Mouse (Mus musculus) CH12.LX (cell line): ENCODE data around the gene Tmem72. TPM values are rescaled to one million over a fixed set of nuclear protein-coding genes. Genes with fewer than 3 reads are reported as not detected.

Source experiments
- DNase-seq: peaks from one replicate; pipeline ENCODE4 v3.0.0-alpha.2; 2013; ENCODE audit errors: extremely low read depth
- H3K27ac ChIP-seq: 2 replicates; pipeline ENCODE4 v1.5.1; 2012; ENCODE audit warnings: low read depth, mild to moderate bottlenecking, control low read depth, moderate library complexity; ENCODE audit not compliant: insufficient read depth
- H3K27me3 ChIP-seq: replicated peaks from 2 replicates; pipeline ENCODE3; 2012; ENCODE audit warnings: inconsistent platforms
- H3K36me3 ChIP-seq, 2 experiments: replicated peaks in 1 of 2; 2 replicates each; pipeline versions ENCODE3 to v1.6.1; 2012; ENCODE audit warnings: inconsistent platforms in 1 of 2, low read length in 1 of 2, mild to moderate bottlenecking in 1 of 2, mixed read lengths in 1 of 2, moderate library complexity in 1 of 2; ENCODE audit not compliant: control insufficient read depth in 1 of 2, insufficient read depth in 1 of 2
- H3K4me1 ChIP-seq, 2 experiments: 2 replicates each; pipeline ENCODE4 v1.6.1; 2012; ENCODE audit warnings: inconsistent platforms in 1 of 2, moderate library complexity in 1 of 2; ENCODE audit not compliant: insufficient read depth in 2 of 2, control insufficient read depth in 1 of 2
- H3K4me2 ChIP-seq: 2 replicates; pipeline ENCODE4 v1.6.1; 2012; ENCODE audit warnings: low read depth, mild to moderate bottlenecking, control low read depth; ENCODE audit not compliant: poor library complexity, insufficient read depth, severe bottlenecking
- H3K4me3 ChIP-seq, 3 experiments: fragments of 150-350 bp in 1 of 3; sonication (generic) in 1 of 3; replicated peaks in 1 of 3; 2 replicates each; pipeline versions ENCODE3 to v1.5.1; 2011 to 2012; ENCODE audit warnings: low read depth in 2 of 3, low read length in 2 of 3, mild to moderate bottlenecking in 2 of 3, moderate library complexity in 2 of 3, control low read depth in 1 of 3, improper control_type of control experiment in 1 of 3, inconsistent platforms in 1 of 3, mixed read lengths in 1 of 3; ENCODE audit not compliant: poor library complexity in 1 of 3
- H3K79me2 ChIP-seq: replicated peaks from 2 replicates; pipeline ENCODE4 v1.6.1; 2012; ENCODE audit warnings: mild to moderate bottlenecking, moderate library complexity; ENCODE audit not compliant: control insufficient read depth, poor library complexity, insufficient read depth, severe bottlenecking; ENCODE audit errors: extremely low read depth
- H3K9ac ChIP-seq: 2 replicates; pipeline ENCODE4 v1.6.1; 2012; ENCODE audit warnings: low read depth, mild to moderate bottlenecking, control low read depth, moderate library complexity; ENCODE audit not compliant: insufficient read depth
- H3K9me3 ChIP-seq: replicated peaks from 2 replicates; pipeline ENCODE3; 2012; ENCODE audit warnings: low read length, inconsistent platforms, mixed read lengths
- BHLHE40 ChIP-seq: IDR thresholded peaks from 2 replicates; pipeline ENCODE4 v1.6.1; 2011; ENCODE audit warnings: mild to moderate bottlenecking, low read depth, low read length, improper control_type of control experiment
- CHD1 ChIP-seq: IDR thresholded peaks from 2 replicates; pipeline ENCODE4 v1.6.1; 2012; ENCODE audit warnings: low read depth, low read length, improper control_type of control experiment, inconsistent platforms
- CHD2 ChIP-seq: IDR thresholded peaks from 2 replicates; pipeline ENCODE4 v1.6.1; 2011; ENCODE audit warnings: low read length, improper control_type of control experiment
- CTCF ChIP-seq, 2 experiments: IDR thresholded peaks in 1 of 2; conservative IDR thresholded peaks in 1 of 2; 2 replicates each; pipeline ENCODE4 v1.5.1; 2011 to 2012; ENCODE audit warnings: low read depth in 2 of 2, low read length in 2 of 2, improper control_type of control experiment in 1 of 2, inconsistent platforms in 1 of 2, mild to moderate bottlenecking in 1 of 2, moderate library complexity in 1 of 2
- E2F4 ChIP-seq: IDR thresholded peaks from 2 replicates; pipeline ENCODE4 v1.6.1; 2011; ENCODE audit warnings: low read depth, low read length, improper control_type of control experiment; ENCODE audit not compliant: insufficient replicate concordance
- GABPA ChIP-seq: IDR thresholded peaks from 2 replicates; pipeline ENCODE4 v1.6.1; 2012; ENCODE audit warnings: low read depth, low read length, improper control_type of control experiment, inconsistent platforms; ENCODE audit not compliant: insufficient replicate concordance
- HCFC1 ChIP-seq: IDR thresholded peaks from 2 replicates; pipeline ENCODE4 v1.6.1; 2012; ENCODE audit warnings: low read depth, mild to moderate bottlenecking, inconsistent platforms, low read length, improper control_type of control experiment
- IRF4 ChIP-seq: IDR thresholded peaks from 2 replicates; pipeline ENCODE4 v1.6.1; 2014; ENCODE audit warnings: low read depth, mild to moderate bottlenecking, inconsistent platforms, low read length, improper control_type of control experiment
- MAX ChIP-seq: IDR thresholded peaks from 2 replicates; pipeline ENCODE4 v1.6.1; 2011; ENCODE audit warnings: low read length, improper control_type of control experiment
- MAZ ChIP-seq: IDR thresholded peaks from 2 replicates; pipeline ENCODE4 v1.6.1; 2012; ENCODE audit warnings: low read depth, mild to moderate bottlenecking, inconsistent platforms, low read length, improper control_type of control experiment, moderate library complexity
- MEF2A ChIP-seq: IDR thresholded peaks from 2 replicates; pipeline ENCODE4 v1.6.1; 2014; ENCODE audit warnings: low read depth, mild to moderate bottlenecking, inconsistent platforms, low read length, improper control_type of control experiment, borderline replicate concordance
- MXI1 ChIP-seq: IDR thresholded peaks from 2 replicates; pipeline ENCODE4 v1.6.1; 2011; ENCODE audit warnings: mild to moderate bottlenecking, low read depth, low read length, improper control_type of control experiment
- MYC ChIP-seq: IDR thresholded peaks from 2 replicates; pipeline ENCODE4 v1.6.1; 2011; ENCODE audit warnings: low read depth, mild to moderate bottlenecking, improper control_type of control experiment, low read length
- NELFE ChIP-seq: IDR thresholded peaks from 2 replicates; pipeline ENCODE4 v1.6.1; 2011; ENCODE audit warnings: low read depth, low read length, improper control_type of control experiment
- NRF1 ChIP-seq: IDR thresholded peaks from 2 replicates; pipeline ENCODE4 v1.6.1; 2014; ENCODE audit warnings: low read depth, mild to moderate bottlenecking, inconsistent platforms, low read length, improper control_type of control experiment, moderate library complexity
- PAX5 ChIP-seq: IDR thresholded peaks from 2 replicates; pipeline ENCODE4 v1.6.1; 2012; ENCODE audit warnings: low read length, inconsistent platforms, mixed read lengths
- POLR2AphosphoS2 ChIP-seq: IDR thresholded peaks from 2 replicates; pipeline ENCODE4 v1.6.1; 2011; ENCODE audit warnings: low read depth, low read length, improper control_type of control experiment
- RAD21 ChIP-seq: IDR thresholded peaks from 2 replicates; pipeline ENCODE4 v1.6.1; 2011; ENCODE audit warnings: low read depth, mild to moderate bottlenecking, low read length, improper control_type of control experiment, moderate library complexity
- RCOR1 ChIP-seq: conservative IDR thresholded peaks from 2 replicates; pipeline ENCODE4 v1.6.1; 2012; ENCODE audit warnings: low read depth, mild to moderate bottlenecking, inconsistent platforms, low read length, improper control_type of control experiment
- USF1 ChIP-seq: IDR thresholded peaks from 2 replicates; pipeline ENCODE4 v1.6.1; 2014; ENCODE audit warnings: low read depth, mild to moderate bottlenecking, inconsistent platforms, low read length, improper control_type of control experiment
- USF2 ChIP-seq: conservative IDR thresholded peaks from 2 replicates; pipeline ENCODE4 v1.6.1; 2011; ENCODE audit warnings: low read depth, low read length, improper control_type of control experiment
- ZKSCAN1 ChIP-seq: IDR thresholded peaks from 2 replicates; pipeline ENCODE4 v1.6.1; 2012; ENCODE audit warnings: low read depth, inconsistent platforms, low read length, improper control_type of control experiment, borderline replicate concordance
- dilution Hi-C: fragments of 300-500 bp; cut with MboI; formaldehyde crosslinking; loops from 2 replicates; pipeline ENCODE4 v1.14.3; 2020; ENCODE audit warnings: low sequenced_read_pairs; ENCODE audit not compliant: extremely low pct_unique_long_range_greater_than_20kb, extremely low pct_ligation_motif_present
- in situ Hi-C: fragments of 300-500 bp; cut with MboI; formaldehyde crosslinking; loops from 3 replicates; pipeline ENCODE4 v1.14.3; 2019; ENCODE audit warnings: low sequenced_read_pairs, low pct_ligation_motif_present, low pct_unique_long_range_greater_than_20kb, mixed read lengths
- polyA plus RNA-seq: library from polyadenylated mRNA; unstranded; fragments of >175 nt; gene quantifications from 2 replicates; pipeline ENCODE4 v1.2.1, GENCODE M21; 2012; ENCODE audit warnings: low read depth; ENCODE audit not compliant: insufficient read length
- total RNA-seq, 2 experiments: library from RNA; depleted of rRNA; stranded (reverse); fragments of 300-350 nt in 1 of 2; fragments of >200 nt in 1 of 2; gene quantifications; 2 replicates each; pipeline ENCODE4 v1.2.3; 2012 to 2014

Gene Tmem72
- total and polyA plus RNA-seq, 3 experiments = 0.01 to 0.04 (median 0.01) TPM

- Histone ChIP-seq H3K4me2 (no peak overlapping the region), H3K36me3 (no peaks in the 10 kb centered on the region), H3K79me2 (no peaks in the 10 kb centered on the region), H3K4me1 (peaks cover 5 to 6% of the 10 kb centered on the region in 2 experiments; a peak in 2 of 4 replicates), H3K27ac (no peak overlapping the region), H3K9me3 (peaks cover 4% of the 10 kb centered on the region), H3K4me3 (no peak overlapping the region), H3K9ac (no peak overlapping the region), H3K27me3 (no peaks in the 10 kb centered on the region)
- TF ChIP-seq MYC (no peak), BHLHE40 (no peak), RAD21 (no peak), IRF4 (no peak), POLR2AphosphoS2 (no peak), NRF1 (no peak)
- in situ Hi-C loops (loop anchor here (10.0 kb wide), 1 partner anchor 48 kb away; the partner anchor contains the start of gene Tmem72), dilution Hi-C loops (no loop called here)
- DNase-seq = no peak
Measured at GRCm38 (mm10) chr6:116762333-116762732, 45.6 kb upstream of the Tmem72 start.

GRCm38 (mm10) chr6:116760181-116760580 lies 43.5 kb upstream of the Tmem72 start:
- H3K4me3 ChIP-seq = no peak overlapping the region
- in situ Hi-C loops (loop anchor here (10.0 kb wide), 1 partner anchor 45 kb away; the partner anchor contains the start of gene Tmem72), dilution Hi-C loops (no loop called here)
- H3K36me3 ChIP-seq = no peaks in the 10 kb centered on the region
- no peak overlapping the region for H3K27ac ChIP-seq
- TF ChIP-seq ZKSCAN1 = no peak
- TF ChIP-seq POLR2AphosphoS2 = no peak
- no peak for TF ChIP-seq HCFC1
- no peak for TF ChIP-seq CHD2
- no peak for TF ChIP-seq MXI1
- TF ChIP-seq PAX5 = no peak
- no peak for TF ChIP-seq E2F4
- TF ChIP-seq GABPA = no peak
- TF ChIP-seq USF1 = no peak
- TF ChIP-seq RCOR1 = no peak
- TF ChIP-seq CTCF (conservative IDR thresholded peaks at IDR 0.05 in 1 of 2, IDR thresholded peaks at IDR 0.05 in 1 of 2; ENCODE audit: low read depth in 2 of 2, low read length in 2 of 2) = no peak
- TF ChIP-seq MYC = no peak
- TF ChIP-seq MAZ = no peak
- TF ChIP-seq USF2 = no peak
- TF ChIP-seq MEF2A = no peak
- no peak for TF ChIP-seq NELFE
- TF ChIP-seq CHD1 = no peak
- no peak for TF ChIP-seq MAX
- TF ChIP-seq IRF4 = no peak
- no peak for TF ChIP-seq NRF1
- H3K27me3 ChIP-seq = no peaks in the 10 kb centered on the region
- H3K9me3 ChIP-seq = peaks cover 4% of the 10 kb centered on the region
- H3K79me2 ChIP-seq = no peaks in the 10 kb centered on the region
- DNase-seq = no peak
- H3K9ac ChIP-seq = no peak overlapping the region
- peaks cover 0 to 5% of the 10 kb centered on the region in 2 experiments; a peak in 1 of 4 replicates for H3K4me1 ChIP-seq
- no peak overlapping the region for H3K4me2 ChIP-seq
